Mouse (Mus musculus) cerebellum, postnatal 14 days (tissue): ENCODE data around the gene Zfp503.

Experiments used
- DNase-seq, 2 experiments: peaks; one replicate each; pipeline ENCODE4 v3.0.0; 2021; ENCODE audit warnings: mixed read lengths in 2 of 2

The Zfp503 gene

GRCm38 (mm10) chr14:21992321-21992885, 3.0 kb upstream of the Zfp503 start:
- no peak for DNase-seq

DNA sequence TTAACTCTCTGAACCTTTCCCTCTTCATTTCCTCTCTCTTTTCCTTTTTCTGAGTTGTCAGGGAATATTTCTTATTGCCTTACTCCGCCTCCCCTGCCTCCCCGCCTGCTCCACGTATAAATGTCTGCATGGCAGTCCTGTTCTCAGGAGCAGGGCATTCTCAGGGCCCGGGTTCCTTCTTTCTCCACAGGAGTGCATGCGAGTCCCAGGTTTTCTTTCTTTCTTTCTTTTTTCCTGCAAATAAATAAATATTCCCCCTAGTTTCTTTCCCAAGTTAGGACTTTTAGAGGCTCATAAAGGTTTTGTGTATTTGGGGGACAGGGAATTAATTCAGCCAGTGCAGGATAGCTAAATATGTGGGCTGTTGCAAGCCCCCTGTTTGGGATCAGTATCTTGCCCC, 2.5 kb upstream of the Zfp503 start:
- no peak for DNase-seq

DNA sequence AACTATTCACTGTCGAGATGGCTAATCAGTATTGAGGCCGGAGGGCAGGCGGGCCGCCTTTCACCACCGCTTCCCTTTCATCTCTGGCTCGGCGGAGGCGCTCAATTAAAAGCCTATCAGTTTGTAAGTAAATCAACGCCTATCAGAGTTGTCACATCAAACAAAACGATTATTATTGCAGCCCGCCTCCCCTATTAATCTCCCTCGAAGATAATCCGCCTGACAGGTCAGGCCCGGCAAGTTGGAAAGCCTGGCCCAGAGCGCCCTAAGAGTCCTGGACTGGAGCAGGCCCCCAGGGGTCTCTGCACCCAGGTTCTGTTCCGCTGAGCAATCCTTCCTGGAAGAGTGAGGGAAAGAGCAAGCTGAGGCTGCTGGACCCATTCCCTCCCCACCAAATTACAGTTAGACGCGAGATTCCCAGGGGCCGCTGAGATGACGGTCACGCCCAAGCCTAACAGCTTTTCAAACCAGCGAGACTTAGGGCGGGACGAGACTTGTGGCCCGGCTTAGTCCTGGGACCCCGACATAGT, 1.9 kb upstream of the Zfp503 start:
- no peak for DNase-seq

DNA sequence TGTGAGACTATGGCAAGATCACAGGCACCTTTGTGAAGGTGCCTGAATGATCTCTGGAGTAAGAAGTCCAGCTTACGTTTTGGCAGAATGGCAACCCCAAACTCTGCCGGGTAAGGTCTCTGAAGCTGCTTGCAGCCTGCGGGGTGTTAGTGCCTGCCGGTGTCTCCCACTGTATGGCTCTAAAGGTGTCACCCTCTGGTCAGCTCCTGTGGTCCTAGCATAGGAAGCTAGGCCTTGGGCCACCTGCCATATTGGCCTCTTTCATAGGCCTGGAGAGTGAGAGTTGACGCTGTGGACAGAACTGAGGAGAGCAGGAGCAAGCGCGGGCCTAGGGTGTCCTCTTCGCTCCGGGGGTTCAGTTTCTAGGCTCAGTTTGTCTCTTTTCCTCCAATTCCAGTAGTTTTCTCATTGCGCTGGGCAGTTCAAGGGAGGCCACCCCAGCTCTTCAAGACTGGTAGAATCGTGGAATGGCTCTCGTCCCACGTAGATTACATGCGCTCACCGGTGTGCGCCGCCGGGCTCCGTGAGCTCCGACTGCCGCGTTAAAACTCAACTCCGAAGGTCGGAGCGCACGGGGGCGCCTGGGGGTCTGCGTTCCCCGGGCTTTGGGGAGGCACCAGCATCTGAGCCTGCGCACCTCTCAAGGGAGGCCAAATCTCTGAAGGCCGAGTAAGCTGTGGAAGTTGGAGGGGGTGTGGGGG, 1.1 kb upstream of the Zfp503 start:
- DNase-seq: no peak

- peak; percentile 31 to 41 for DNase-seq
These were observed 667 bp downstream of the Zfp503 start for GRCm38 (mm10) chr14:21988577-21989290.

GRCm38 (mm10) chr14:21987660-21988576, 1.5 kb downstream of the Zfp503 start:
- peak; percentile 91 to 92 for DNase-seq

- peak; percentile 19 to 41 for DNase-seq
These were observed 2.4 kb downstream of the Zfp503 start for GRCm38 (mm10) chr14:21986733-21987659.

DNA sequence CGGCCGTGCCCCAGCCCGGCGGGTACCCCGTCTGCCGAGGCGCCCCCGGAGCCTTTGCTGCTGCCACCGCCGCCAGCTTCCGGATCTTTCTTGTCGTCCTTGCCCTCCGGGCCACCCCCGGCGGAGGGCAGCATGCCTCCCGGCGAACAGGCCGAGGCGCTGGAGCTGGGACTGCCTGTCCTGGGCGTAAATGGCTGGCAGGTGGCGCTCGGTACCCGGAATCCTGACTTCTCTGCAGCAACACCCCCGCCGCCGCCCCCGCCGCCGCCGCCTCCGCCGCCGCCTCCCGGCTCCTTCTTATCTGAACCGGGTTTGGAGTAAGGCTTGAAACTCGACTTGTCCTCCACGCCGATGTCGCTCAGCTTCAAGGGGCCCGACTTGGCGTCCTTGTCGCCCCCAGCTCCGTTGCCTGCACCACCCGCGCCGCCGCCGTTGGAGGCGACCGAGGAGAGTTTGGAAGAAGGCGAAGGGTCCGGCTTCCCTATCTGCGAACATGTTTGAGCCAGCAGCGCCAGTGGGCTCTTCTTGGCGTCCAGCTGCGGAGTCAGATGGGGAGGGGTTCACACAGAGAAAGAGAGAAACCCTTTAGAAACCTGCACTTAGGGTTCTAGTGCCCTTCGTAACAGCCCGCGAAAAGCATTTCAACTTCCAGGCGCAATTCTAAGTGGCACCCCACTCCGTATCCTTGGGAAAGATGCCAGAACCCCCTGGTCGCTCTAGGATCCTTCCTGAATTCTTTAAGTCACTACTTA, 3.2 kb downstream of the Zfp503 start:
- DNase-seq: peak; percentile 90 to 91

DNA sequence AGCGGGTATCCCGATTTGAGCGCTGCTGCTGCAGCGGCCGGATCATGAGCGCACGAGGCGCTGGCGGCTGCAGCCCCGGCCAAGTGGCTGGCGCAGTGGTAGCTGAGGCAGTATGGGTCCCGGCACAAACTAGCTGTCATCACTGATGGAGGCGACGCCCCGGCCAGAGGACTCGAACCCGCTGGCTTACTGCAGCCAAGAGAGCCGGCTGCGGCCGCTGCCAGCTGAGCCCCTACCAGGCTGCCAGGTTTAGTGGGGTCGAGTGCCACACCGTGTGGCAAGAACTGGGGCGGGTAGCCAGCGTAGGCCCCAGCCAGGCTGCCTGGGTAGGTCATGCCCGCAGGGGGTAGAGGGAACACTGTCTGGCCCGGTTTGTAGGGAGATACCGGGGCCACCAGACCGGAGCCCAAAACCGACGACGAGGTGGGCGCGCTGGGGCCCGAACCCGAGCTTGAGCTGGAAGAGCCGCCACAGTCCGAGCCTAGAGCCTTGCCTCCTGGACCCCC, 3.9 kb downstream of the Zfp503 start:
- no peak for DNase-seq

- DNase-seq: peak; percentile 19 to 20
These were observed 4.5 kb downstream of the Zfp503 start for GRCm38 (mm10) chr14:21984757-21985425.

DNA sequence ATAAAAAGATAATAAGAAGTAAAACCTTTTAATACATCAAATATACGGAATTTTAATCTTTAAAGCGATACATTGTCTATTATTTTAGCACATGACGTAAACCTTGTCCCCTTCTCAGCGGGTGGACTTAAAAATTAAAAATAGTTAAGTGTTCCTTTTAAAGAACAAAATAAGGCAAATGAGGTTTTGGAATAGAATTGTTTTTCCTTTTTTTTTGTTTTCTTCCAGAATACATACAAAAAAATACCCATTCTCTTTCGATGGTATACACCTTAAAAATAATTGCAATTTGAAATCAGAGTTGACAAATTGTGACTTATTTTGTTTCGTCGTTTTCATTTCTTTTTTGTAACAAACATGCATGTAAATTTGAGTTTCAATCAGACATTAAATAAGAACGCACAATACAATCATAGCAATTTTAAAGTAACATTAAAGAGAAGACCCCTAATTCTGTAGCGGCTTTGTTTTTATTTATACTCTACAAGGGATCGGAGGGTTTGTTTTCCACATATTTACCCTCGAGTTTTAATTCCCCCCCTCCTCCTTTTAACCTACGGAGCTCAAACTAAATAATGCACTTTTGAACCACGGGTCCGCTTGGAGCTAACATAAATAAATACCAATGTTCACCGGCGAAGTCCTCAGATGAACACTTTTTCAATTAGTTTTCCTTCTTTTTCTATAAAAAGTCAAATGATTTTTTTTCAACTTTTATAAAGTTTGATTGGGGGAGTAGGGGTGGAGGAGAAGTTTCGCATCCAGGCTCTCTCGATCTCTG, 5.3 kb downstream of the Zfp503 start:
- DNase-seq: no peak

DNA sequence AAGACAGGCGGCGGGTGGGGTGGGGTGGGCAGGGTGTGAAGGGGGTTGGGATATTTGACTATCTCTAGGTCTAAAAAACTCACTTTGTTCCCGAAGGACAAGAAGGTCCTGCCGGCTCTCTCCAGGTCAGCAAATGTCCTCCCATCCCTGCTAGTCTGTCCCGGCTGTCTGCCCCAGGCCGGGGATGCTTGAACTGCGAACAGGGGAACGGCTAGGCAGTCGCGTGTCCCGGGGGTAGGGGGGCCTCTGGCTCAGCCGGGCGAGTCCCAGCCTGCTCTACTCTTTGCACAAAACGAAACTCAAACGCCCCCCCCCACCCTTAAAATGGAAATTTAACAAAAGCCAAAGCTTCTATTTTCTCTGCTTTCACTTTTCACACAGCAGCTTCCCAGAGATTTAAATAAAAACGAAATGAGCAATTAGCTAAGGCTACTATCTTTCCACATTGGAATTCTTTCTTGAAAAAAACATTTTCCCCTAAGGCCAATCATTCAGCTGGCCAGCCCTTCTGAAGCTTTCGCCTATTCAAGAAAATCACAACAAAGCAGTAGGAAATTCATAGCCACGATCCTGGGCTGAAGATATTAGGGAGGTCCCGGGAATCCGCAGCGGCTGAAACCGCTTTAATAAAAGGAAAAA, 6.0 kb downstream of the Zfp503 start:
- peak in 1 of 2 experiments; percentile 29 for DNase-seq

DNA sequence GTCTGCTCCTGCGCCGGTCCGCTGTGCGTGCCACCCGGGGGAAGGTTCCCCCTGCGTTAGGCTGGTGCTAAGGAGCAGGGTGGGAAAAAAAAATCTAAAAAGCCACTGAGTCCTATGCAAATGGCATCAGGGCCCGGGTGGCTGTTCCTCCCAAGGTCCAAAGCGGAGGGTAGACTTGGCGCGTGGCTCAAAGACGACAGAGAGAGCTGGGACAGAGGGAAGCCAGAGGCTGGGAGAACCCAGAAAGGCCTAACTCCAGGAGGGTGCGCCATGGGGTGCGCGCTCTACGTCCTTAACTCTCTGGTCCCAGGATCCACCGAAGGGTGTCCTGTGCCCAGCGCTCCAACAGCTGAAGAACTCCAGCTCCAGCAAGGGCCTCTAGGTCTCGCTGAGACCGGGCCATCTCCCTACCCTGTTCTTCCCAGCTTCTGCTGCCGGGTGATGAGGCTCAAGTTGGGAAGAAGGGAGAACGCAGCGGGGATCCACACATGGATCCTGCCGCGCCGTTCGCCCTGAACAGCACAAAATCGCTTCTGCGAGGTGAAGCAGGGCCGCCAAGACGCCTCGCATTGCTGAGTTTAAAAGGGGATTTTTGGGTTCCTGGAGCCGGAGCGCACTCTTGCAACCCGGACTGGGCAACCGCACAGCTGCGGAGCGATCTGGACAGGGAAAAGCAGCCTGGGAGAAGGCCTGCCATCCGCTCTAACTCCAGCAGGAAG, 6.7 kb downstream of the Zfp503 start:
- peak; percentile 19 to 30 for DNase-seq

- peak; percentile 27 to 35 for DNase-seq
These were observed 7.3 kb downstream of the Zfp503 start for GRCm38 (mm10) chr14:21982096-21982591.

- peak; percentile 79 to 88 for DNase-seq
These were observed 7.9 kb downstream of the Zfp503 start for GRCm38 (mm10) chr14:21981462-21981861.

- DNase-seq: peak; percentile 60 to 82
These were observed 20.4 kb downstream of the Zfp503 start for GRCm38 (mm10) chr14:21968978-21969377.

GRCm38 (mm10) chr14:21967375-21968010, 21.9 kb downstream of the Zfp503 start:
- DNase-seq: no peak
